Mouse (Mus musculus): ENCODE data around the gene Plxna1. TPM values are rescaled to one million over a fixed set of nuclear protein-coding genes. Genes with fewer than 3 reads are reported as not detected.

Gene Plxna1
- total RNA-seq, 2 experiments from 2014 or later = 61.8 to 70.3 TPM

DNA sequence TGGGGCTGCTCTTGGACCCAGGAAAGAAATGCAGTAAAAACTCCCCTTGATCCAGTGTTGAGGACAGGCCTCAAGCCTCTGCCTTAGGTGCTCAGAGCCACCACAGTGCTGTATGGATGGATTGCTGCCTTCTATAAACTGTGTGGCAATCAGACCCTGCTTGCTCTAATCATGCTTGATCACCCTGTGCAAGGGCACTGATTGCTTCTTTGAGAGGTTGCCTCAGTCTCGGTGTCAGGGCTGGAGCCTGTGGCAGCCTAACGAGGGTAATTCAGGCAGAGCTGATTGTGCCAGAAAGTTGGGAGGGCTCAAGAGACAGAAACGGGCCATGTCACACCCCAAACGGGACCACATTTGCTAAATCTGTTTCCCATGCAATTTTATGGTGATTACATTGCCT lies 47.2 kb downstream of the Plxna1 start:
- Histone ChIP-seq H3K27ac (no peak overlapping the region), H3K4me3 (no peak overlapping the region)
- no peak for DNase-seq (ENCODE audit: extremely low spot score in 1 of 2, low spot score in 2 of 2)
- TF ChIP-seq CTCF (IDR thresholded peaks at IDR 0.05) = no peak
- intact Hi-C loops (cut with DNase I) = no loop called here

- H3K4me3 ChIP-seq = no peak overlapping the region
- DNase-seq (ENCODE audit: extremely low spot score in 1 of 2, low spot score in 2 of 2) = no peak
- intact Hi-C loops (cut with DNase I) = no loop called here
- no peak overlapping the region for H3K27ac ChIP-seq
- no peak for TF ChIP-seq CTCF (IDR thresholded peaks at IDR 0.05)
Measured at GRCm38 (mm10) chr6:89311518-89311917, 50.9 kb downstream of the Plxna1 start.

GRCm38 (mm10) chr6:89310236-89310635 lies 52.2 kb downstream of the Plxna1 start:
- DNase-seq (ENCODE audit: extremely low spot score in 1 of 2, low spot score in 2 of 2) = no peak
- Histone ChIP-seq H3K27ac (no peak overlapping the region), H3K4me3 (no peak overlapping the region)
- TF ChIP-seq CTCF (IDR thresholded peaks at IDR 0.05) = no peak
- intact Hi-C loops (cut with DNase I) = no loop called here

DNA sequence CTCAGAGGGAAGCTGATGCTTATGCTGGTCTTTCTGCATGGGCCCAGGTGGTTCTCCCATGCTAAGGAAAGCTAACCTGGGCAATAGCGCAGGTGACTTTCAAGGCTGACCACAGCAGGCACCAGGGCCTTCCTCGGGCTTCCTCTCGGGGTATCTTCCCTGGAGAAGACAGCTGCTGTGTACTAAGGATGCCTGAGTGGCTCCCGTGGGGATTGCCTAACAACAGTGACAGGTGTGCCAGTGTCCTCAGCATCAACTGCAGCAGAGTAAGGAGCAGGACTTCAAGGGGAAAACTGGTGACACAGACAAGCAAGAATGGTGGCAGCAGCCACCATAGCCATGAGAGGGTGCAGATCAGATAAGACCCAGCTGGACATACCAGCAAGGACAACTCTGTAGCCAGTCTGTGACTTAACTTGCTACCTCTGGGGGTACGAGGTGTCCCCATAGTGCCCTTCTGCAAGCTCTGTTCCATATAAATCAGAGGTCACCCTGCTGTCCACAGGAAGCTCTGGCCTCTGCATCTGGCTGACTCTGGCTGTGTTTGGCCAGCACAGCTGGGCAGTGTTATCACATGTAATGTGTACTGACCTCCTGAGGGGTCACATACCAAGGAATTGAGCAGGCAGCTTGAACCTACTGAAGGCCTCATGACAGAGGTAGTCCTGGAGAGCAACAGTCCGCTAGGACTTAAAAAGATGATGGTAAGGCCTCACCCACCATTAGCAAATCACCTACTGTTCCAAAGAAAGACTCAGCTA lies 54.0 kb downstream of the Plxna1 start:
- Histone ChIP-seq H3K27ac (no peak overlapping the region), H3K4me3 (no peak overlapping the region)
- TF ChIP-seq CTCF (IDR thresholded peaks at IDR 0.05) = no peak
- DNase-seq (ENCODE audit: extremely low spot score in 1 of 2, low spot score in 2 of 2) = no peak
- intact Hi-C loops (cut with DNase I) = no loop called here

DNA sequence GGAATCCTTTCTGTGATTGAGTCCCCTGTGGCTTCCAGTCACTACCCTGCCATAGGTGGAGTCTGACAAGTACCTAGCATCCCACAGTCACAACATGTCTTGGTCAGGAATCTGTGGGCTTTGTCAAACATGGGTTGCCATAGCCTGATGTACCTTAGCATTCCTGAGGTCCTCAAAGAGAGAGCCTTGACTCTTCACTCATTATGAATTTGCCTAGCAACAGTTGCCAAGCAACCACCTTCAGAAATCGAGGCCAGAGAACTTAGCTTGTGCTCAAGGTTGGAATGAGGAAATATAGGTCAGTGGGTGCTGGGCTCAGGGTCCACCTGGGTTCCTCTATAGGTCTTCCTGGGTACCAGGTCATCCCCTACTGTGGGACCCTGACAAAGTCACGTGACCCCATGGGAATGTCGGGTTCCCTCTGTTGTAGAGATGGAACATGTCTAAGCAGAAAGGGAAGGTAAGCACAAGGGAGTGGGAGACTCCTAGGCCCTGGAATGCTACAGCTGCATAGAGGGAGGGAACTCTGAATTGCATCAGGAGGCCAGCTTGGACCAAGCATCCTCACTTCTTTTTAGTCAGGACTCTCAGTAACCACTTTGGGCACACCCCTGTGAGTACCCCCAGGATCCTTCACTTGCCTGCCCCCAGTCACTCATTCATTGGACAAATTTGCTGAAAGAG lies 57.9 kb downstream of the Plxna1 start:
- Histone ChIP-seq H3K4me3 (no peak overlapping the region), H3K27ac (no peak overlapping the region; the same call in 1 of the 2 replicates)
- intact Hi-C loops (cut with DNase I) = no loop called here
- peak; percentile 26 to 45 for DNase-seq (ENCODE audit: extremely low spot score in 1 of 2, low spot score in 2 of 2)
- no peak for TF ChIP-seq CTCF (IDR thresholded peaks at IDR 0.05)

DNA sequence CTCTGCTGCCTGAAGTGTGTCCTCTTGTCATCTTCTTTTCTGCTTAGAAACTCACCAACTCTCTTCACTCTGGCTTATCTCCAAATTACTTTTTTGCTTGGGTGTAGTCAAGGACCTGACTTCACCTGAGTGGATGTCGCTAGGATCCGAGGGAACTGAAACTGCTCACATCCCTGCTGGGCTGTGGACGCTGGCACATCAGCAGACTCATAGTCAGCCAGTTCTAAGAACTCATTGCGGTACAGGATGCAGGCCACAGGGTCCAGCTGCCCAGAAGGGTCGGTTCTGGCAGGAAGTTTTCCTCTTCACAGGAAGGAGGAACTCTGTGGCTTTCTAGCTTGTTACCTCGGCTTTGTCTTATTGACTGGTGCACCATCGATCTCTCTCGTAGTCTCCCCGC lies 62.6 kb downstream of the Plxna1 start:
- no peak for TF ChIP-seq CTCF (IDR thresholded peaks at IDR 0.05)
- Histone ChIP-seq H3K27ac (no peak overlapping the region), H3K4me3 (no peak overlapping the region)
- DNase-seq (ENCODE audit: extremely low spot score in 1 of 2, low spot score in 2 of 2) = no peak
- intact Hi-C loops (cut with DNase I) = no loop called here

- intact Hi-C loops (cut with DNase I) = no loop called here
- Histone ChIP-seq H3K27ac (no peak overlapping the region), H3K4me3 (no peak overlapping the region)
- no peak for TF ChIP-seq CTCF (IDR thresholded peaks at IDR 0.05)
- DNase-seq (ENCODE audit: extremely low spot score in 1 of 2, low spot score in 2 of 2) = no peak
Measured at GRCm38 (mm10) chr6:89296909-89297695, 65.3 kb downstream of the Plxna1 start.

DNA sequence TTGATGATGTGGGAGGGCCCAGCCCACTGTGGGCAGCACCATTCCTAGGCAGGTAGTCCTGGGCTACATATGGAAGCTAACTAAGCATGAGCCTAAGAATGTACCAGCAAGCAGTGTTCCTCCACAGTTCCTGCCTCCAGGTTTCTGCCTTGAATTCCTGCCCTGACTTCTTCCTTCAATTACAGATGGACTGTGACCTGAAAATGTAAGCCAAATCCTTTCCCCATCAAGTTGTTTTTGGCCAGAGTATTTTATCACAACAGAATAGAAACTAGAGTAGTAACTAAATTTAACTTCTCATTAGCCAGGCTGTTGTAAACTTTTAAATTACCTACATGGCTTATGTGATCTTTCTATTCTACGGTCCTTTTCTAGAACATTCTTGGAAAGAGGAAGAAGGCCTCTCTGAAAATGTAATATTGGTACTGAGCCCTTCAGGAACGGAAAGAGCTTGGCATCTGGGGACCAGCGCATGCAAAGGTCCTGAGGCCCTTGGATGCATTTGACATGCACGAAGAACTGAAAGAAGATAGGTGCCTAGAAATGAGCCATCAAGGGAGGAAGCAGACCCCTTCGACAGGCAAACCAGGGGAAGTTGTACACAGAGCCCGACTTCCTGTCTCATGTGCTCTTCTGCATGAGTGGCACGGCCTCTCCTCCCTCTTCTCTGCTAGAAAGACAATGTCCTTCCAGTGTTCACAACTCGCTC lies 66.3 kb downstream of the Plxna1 start:
- DNase-seq (ENCODE audit: extremely low spot score in 1 of 2, low spot score in 2 of 2) = no peak
- Histone ChIP-seq H3K27ac (no peak overlapping the region), H3K4me3 (no peak overlapping the region)
- TF ChIP-seq CTCF (IDR thresholded peaks at IDR 0.05) = no peak
- intact Hi-C loops (cut with DNase I) = no loop called here

DNA sequence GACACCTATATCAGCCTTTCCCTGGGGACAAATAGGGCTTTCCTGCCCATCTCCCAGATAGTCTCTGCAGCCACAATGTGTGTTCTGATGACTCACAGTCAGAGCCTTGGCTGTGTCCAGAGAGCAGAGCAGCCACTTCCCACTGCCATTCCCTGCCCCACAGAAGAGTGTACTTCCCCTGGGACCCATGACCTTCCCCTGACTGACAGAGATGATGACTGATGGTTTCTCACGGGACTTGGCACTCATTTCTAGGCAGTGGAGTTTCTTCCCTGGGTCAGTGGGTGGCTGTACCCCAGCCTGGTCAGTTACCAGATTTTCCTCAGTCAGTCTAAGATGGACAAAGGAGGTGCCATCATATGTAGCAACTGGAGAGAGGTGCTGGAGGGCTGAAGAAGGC lies 67.8 kb downstream of the Plxna1 start:
- Histone ChIP-seq H3K4me3 (no peak overlapping the region), H3K27ac (no peak overlapping the region)
- no peak for TF ChIP-seq CTCF (IDR thresholded peaks at IDR 0.05)
- DNase-seq (ENCODE audit: extremely low spot score in 1 of 2, low spot score in 2 of 2) = no peak
- intact Hi-C loops (cut with DNase I) = no loop called here

DNA sequence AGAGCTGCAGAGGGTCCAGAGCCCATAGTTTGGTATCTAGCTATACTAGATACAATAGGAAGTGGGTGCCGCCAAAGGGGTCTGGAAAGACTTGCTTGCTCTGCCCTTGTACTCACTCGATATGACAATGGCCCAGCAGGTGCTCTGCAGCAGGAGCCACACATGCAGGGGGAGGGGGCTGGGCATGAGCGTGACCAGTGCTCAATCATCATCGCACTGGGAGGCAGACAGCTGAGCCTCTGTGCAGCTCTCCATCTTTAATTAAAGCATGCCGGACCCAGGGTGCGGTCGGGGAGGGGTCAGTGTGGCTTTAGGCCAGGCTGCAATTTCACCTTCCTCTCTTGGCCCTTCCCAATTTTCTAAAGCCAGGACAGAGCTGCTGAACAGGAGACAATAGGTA lies 70.9 kb downstream of the Plxna1 start:
- intact Hi-C loops (cut with DNase I) = no loop called here
- H3K4me3 ChIP-seq = no peak overlapping the region
- no peak overlapping the region for H3K27ac ChIP-seq
- no peak for TF ChIP-seq CTCF (IDR thresholded peaks at IDR 0.05)
- no peak for DNase-seq (ENCODE audit: extremely low spot score in 1 of 2, low spot score in 2 of 2)

DNA sequence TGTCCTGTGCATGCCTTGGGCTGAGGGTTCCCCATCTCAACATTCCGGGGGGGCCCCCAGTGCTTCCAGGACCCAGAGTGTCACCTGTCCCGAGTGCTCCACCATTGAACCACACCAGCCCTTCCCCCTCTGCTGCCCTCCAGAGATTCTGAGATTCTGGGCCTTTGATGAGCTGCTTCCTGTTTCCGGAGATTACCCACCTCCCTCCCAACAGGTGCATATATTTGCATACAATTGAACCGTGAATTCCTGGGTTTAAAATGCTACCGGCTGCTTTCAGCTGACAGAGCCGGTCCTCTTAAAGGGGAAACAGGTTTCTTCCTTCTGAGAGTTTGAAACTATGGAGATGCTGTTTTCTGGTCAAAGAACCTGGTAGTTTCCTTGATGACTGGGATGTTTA lies 74.3 kb downstream of the Plxna1 start:
- H3K4me3 ChIP-seq = no peak overlapping the region
- H3K27ac ChIP-seq = no peak overlapping the region
- no peak for DNase-seq (ENCODE audit: extremely low spot score in 1 of 2, low spot score in 2 of 2)
- intact Hi-C loops (cut with DNase I) = no loop called here
- TF ChIP-seq CTCF (IDR thresholded peaks at IDR 0.05) = no peak
